Mouse (Mus musculus) ES-E14 (cell line): ENCODE measurements around the gene Wbp1l.

ENCODE experiments used
- HCFC1 ChIP-seq: IDR thresholded peaks from 2 replicates; pipeline ENCODE4 v1.6.1; 2012; ENCODE audit warnings: low read length, inconsistent platforms, borderline replicate concordance; ENCODE audit not compliant: insufficient read depth
- ZNF384 ChIP-seq: IDR thresholded peaks from 2 replicates; pipeline ENCODE4 v1.6.1; 2012; ENCODE audit warnings: low read depth, low read length, inconsistent platforms

DNA sequence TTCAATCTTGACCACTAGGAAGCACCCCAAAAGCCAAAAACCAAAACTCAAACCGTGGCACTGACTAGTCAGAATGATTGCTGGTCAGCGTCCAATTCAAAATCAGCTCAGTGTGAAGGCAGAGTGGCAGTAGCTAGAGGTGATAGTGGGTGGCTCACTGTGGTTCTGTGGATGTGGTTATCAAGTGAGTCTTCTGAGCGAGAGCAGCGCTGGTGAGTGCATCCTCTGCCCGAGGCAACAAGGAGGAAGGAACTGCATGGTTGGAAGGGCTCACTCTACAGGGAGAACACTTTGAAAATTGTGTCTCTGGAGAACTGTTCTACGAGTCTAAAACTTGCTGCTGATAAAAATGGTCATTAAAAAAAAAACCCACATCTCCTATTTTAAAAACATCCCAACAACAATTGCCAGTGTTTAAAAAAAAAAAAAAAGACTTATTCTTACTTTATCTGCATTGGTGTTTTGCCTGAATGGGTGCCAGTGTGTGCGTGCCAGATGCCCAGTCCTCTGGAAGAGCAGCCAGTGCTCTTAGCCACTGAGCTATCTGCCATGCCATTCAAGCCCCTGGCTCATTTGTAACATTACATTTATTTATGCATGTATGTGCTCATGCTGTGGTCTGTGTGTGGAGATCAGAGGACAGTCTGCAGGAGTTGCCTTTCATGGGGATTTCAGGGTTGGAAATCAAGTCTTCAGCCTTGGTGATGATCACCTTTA, 107.1 kb downstream of the Wbp1l start:
- no peak for TF ChIP-seq HCFC1
- no peak for TF ChIP-seq ZNF384
